ENCODE assay signal across 13 mouse cellular contexts in the genomic region with DNA sequence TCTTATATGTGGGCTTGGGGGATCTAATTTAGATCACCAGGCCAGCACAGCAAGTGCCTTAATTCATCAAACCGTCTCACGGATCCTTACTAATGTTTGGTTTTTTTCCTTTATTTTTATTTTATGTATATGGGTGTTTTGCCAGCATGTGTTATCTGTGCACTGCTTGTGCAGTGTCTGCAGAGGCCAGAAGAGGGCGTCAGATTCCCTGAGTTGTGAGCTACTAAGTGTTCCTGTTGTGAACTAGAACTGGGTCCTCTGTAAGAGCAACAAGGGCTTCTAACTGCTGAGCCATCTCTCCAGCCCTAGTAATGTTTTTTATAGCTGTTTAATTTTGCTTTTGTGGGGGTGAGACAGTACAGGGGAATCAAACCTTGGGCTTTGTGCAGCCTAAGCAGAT. TPM values are rescaled to one million over a fixed set of nuclear protein-coding genes. Genes with fewer than 3 reads are reported as not detected.
A peak's percentile ranks its signal among the peaks of the same experiment; 100 is the strongest.
DNase-seq lines count a peak whose midpoint lies in the region; ATAC-seq and TF ChIP-seq lines count a peak whose summit lies in the region.
"Had no signal": no experiment of that assay in that cellular context is flagged by ENCODE, and none has a peak within 500 bp of the region (broad histone marks: within the 10 kb centered on the region; RNA-seq: fewer than 3 reads in every experiment).

No protein-coding gene starts in this region.

- H3K27ac ChIP-seq in kidney, embryonic 16.5 days (ENCODE audit: low read length) = no peak overlapping the region
- no peak overlapping the region for H3K27ac ChIP-seq in CH12.LX (ENCODE audit: insufficient read depth, low read depth)
- H3K27ac ChIP-seq: embryonic facial prominence, embryonic 10.5 days; limb, embryonic 12.5 days had no signal

- TF ChIP-seq EP300 in CH12.LX (IDR thresholded peaks at IDR 0.05; ENCODE audit: low read length) = no peak

- TF ChIP-seq POLR2A in CH12.LX (IDR thresholded peaks at IDR 0.05; ENCODE audit: low read depth, low read length) = no peak

- no peaks in the 10 kb centered on the region for H3K36me3 ChIP-seq in kidney, embryonic 16.5 days (ENCODE audit: insufficient read depth, low read length)
- H3K36me3 ChIP-seq in CH12.LX (replicated peaks in 1 of 2; ENCODE audit: control insufficient read depth in 1 of 2, insufficient read depth in 1 of 2, low read length in 1 of 2) = peaks cover 7 to 68% of the 10 kb centered on the region in 2 experiments

- peak; percentile 13 to 28 for DNase-seq in kidney, postnatal 4 days
- peak; percentile 29 for DNase-seq in A20 (ENCODE audit: low read depth, low spot score)
- DNase-seq in CH12.LX (ENCODE audit: extremely low read depth) = peak; percentile 23
- DNase-seq in frontal cortex, postnatal 36 days (ENCODE audit: low spot score in 2 of 2) = no peak
- DNase-seq in ovary, postnatal 36 days (ENCODE audit: low spot score) = no peak
- DNase-seq: adrenal gland, postnatal 25 days; kidney, postnatal 25 days; right cerebral cortex, postnatal 14 days had no signal

- TF ChIP-seq CTCF in CH12.LX (conservative IDR thresholded peaks at IDR 0.05 in 1 of 2, IDR thresholded peaks at IDR 0.05 in 1 of 2; ENCODE audit: low read depth in 2 of 2, low read length in 2 of 2) = peak; percentile 42 to 46; a peak in 3 of 4 replicates

- no peak overlapping the region for H3K4me3 ChIP-seq in kidney, embryonic 16.5 days (ENCODE audit: low read length)
- no peak overlapping the region for H3K4me3 ChIP-seq in CH12.LX (replicated peaks in 1 of 3; ENCODE audit: low read depth in 2 of 3, low read length in 2 of 3, poor library complexity in 1 of 3)
- H3K4me3 ChIP-seq: embryonic facial prominence, embryonic 10.5 days; limb, embryonic 12.5 days had no signal

- 0 out of 2 replicates have a peak, but pooled peaks cover 4% of the 10 kb centered on the region for H3K4me1 ChIP-seq in kidney, embryonic 16.5 days (ENCODE audit: insufficient read depth, low read length)
- peaks cover 0 to 12% of the 10 kb centered on the region in 2 experiments; a peak in 1 of 4 replicates for H3K4me1 ChIP-seq in CH12.LX (ENCODE audit: control insufficient read depth in 1 of 2, insufficient read depth in 2 of 2)

- H3K27me3 ChIP-seq in kidney, embryonic 16.5 days (ENCODE audit: insufficient read depth, low read length) = no peaks in the 10 kb centered on the region
- H3K27me3 ChIP-seq in CH12.LX (replicated peaks) = no peaks in the 10 kb centered on the region
- H3K27me3 ChIP-seq: limb, embryonic 12.5 days had no signal

- in situ Hi-C loops in CH12.LX (cut with MboI; ENCODE audit: low pct_ligation_motif_present, low pct_unique_long_range_greater_than_20kb, low sequenced_read_pairs) = no loop called here

- 52% methylated on average over 3 of the region's 3 CpGs for WGBS in kidney, embryonic 16.5 days

- no peak overlapping the region for H3K4me2 ChIP-seq in kidney, embryonic 16.5 days (replicated peaks; ENCODE audit: low read depth, low read length)
- H3K4me2 ChIP-seq in CH12.LX (ENCODE audit: insufficient read depth, low read depth, poor library complexity, severe bottlenecking) = no peak overlapping the region
- H3K4me2 ChIP-seq: limb, embryonic 12.5 days had no signal

- H3K79me2 ChIP-seq in CH12.LX (replicated peaks; ENCODE audit: control insufficient read depth, extremely low read depth, insufficient read depth, poor library complexity, severe bottlenecking) = peaks cover 84% of the 10 kb centered on the region

- TF ChIP-seq RAD21 in CH12.LX (IDR thresholded peaks at IDR 0.05; ENCODE audit: low read depth, low read length) = no peak

- H3K9ac ChIP-seq in kidney, embryonic 16.5 days (replicated peaks; ENCODE audit: low read length) = no peak overlapping the region
- H3K9ac ChIP-seq in CH12.LX (ENCODE audit: insufficient read depth, low read depth) = no peak overlapping the region
- H3K9ac ChIP-seq: limb, embryonic 12.5 days had no signal

- ATAC-seq in kidney, embryonic 16.5 days (ENCODE audit: low FRiP score, low TSS enrichment) = no peak
- ATAC-seq in common myeloid progenitor, adult 5-6 weeks (replicated peaks; ENCODE audit: low read depth, poor library complexity, severe bottlenecking) = peak; percentile 52; the same call in 1 of the 2 replicates

- no peaks in the 10 kb centered on the region for H3K9me3 ChIP-seq in kidney, embryonic 16.5 days (ENCODE audit: low read length)
- no peaks in the 10 kb centered on the region for H3K9me3 ChIP-seq in CH12.LX (replicated peaks; ENCODE audit: low read length)
- H3K9me3 ChIP-seq: embryonic facial prominence, embryonic 10.5 days; limb, embryonic 12.5 days had no signal

- dilution Hi-C loops in CH12.LX (cut with MboI; ENCODE audit: extremely low pct_ligation_motif_present, extremely low pct_unique_long_range_greater_than_20kb, low sequenced_read_pairs) = no loop called here

TF ChIP-seq in CH12.LX, 34 proteins besides CTCF, POLR2A, EP300 and RAD21:
- TF ChIP-seq ZMIZ1 (IDR thresholded peaks at IDR 0.05; ENCODE audit: low read depth, low read length) (no peak), TBP (conservative IDR thresholded peaks at IDR 0.05; ENCODE audit: low read depth, low read length) (no peak), UBTF (IDR thresholded peaks at IDR 0.05; ENCODE audit: low read depth, low read length) (no peak), ETS1 (conservative IDR thresholded peaks at IDR 0.05; ENCODE audit: low read depth, low read length) (no peak), CHD1 (IDR thresholded peaks at IDR 0.05; ENCODE audit: low read depth, low read length) (no peak), NELFE (IDR thresholded peaks at IDR 0.05; ENCODE audit: low read depth, low read length) (no peak), SMC3 (IDR thresholded peaks at IDR 0.05; ENCODE audit: low read depth, low read length) (no peak), GABPA (IDR thresholded peaks at IDR 0.05; ENCODE audit: insufficient replicate concordance, low read depth, low read length) (no peak), MAX (IDR thresholded peaks at IDR 0.05; ENCODE audit: low read length) (no peak), MXI1 (IDR thresholded peaks at IDR 0.05; ENCODE audit: low read depth, low read length) (no peak), ZNF384 (IDR thresholded peaks at IDR 0.05; ENCODE audit: low read depth, low read length) (no peak), ZC3H11A (IDR thresholded peaks at IDR 0.05; ENCODE audit: low read depth, low read length) (no peak), CHD2 (IDR thresholded peaks at IDR 0.05; ENCODE audit: low read length) (no peak), MYC (IDR thresholded peaks at IDR 0.05; ENCODE audit: low read depth, low read length) (no peak)

RNA-seq across cellular contexts. Expression of gene Tlk2, which starts 23.8 kb away (rescaled TPM):
- 14.0 and 18.4 TPM in 2 replicates for polyA plus RNA-seq in kidney, embryonic 16.5 days (2015; fragmentation: Nextera tagmentation; extraction: Ambion mirVana)
- total RNA-seq in CH12.LX (2012; rRNA removed) (71.8 and 78.0 TPM in 2 replicates), CH12.LX (2014; rRNA removed) (90.6 and 96.5 TPM in 2 replicates)
- 85.1 and 103 TPM in 2 replicates for polyA plus RNA-seq in CH12.LX (2012; ENCODE audit: insufficient read length, low read depth)
- total RNA-seq in common myeloid progenitor, adult 5-6 weeks (2017) = 83.9 and 106 TPM in 2 replicates

RNA-seq across cellular contexts. Expression of gene Gm10842, which starts 55.7 kb away (rescaled TPM):
- polyA plus RNA-seq in kidney, embryonic 16.5 days (2015; fragmentation: Nextera tagmentation; extraction: Ambion mirVana) = not detected in 2 replicates
- total RNA-seq in CH12.LX (2012; rRNA removed) = not detected in 2 replicates
- not detected in 2 replicates for total RNA-seq in CH12.LX (2014; rRNA removed)
- not detected in 2 replicates for polyA plus RNA-seq in CH12.LX (2012; ENCODE audit: insufficient read length, low read depth)
- total RNA-seq in common myeloid progenitor, adult 5-6 weeks (2017) = 6.4 TPM in 1 of 2 replicates, not detected in the other
- total RNA-seq: adrenal gland, postnatal 25 days had no signal
- polyA plus RNA-seq: embryonic facial prominence, embryonic 10.5 days; heart, embryonic 16.5 days; limb, embryonic 12.5 days had no signal

Comparison
In these comparisons a context has a peak if more than half of its experiments do, and no peak if none do; other contexts are left out.
1. DNase-seq: peak in kidney, postnatal 4 days (2 of 2), A20 (single experiment) and CH12.LX (single experiment); none in frontal cortex, postnatal 36 days (0 of 2) and ovary, postnatal 36 days (single experiment).